Mouse (Mus musculus) lung, embryonic 15.5 days (tissue): Measurements from ENCODE around the gene Retsat. TPM values are rescaled to one million over a fixed set of nuclear protein-coding genes. Genes with fewer than 3 reads are reported as not detected.

Experiments used
- ATAC-seq: fragments of 200-750 bp; cut with Nextera tagmentation; 2 replicates; pipeline ENCODE4 v1.8.0; 2017; ENCODE audit warnings: moderate number of reproducible peaks, borderline replicate concordance; ENCODE audit not compliant: low FRiP score, low TSS enrichment; ENCODE audit errors: extremely low read depth
- H3K27ac ChIP-seq: fragments of 300-500 bp; sonication (generic); 2 replicates; pipeline ENCODE4 v1.5.1; 2015; ENCODE audit warnings: moderate library complexity, mild to moderate bottlenecking, inconsistent platforms
- H3K27me3 ChIP-seq: fragments of 300-500 bp; sonication (generic); 2 replicates; pipeline ENCODE4 v1.6.1; 2015; ENCODE audit warnings: inconsistent platforms
- H3K36me3 ChIP-seq: fragments of 300-500 bp; sonication (generic); 2 replicates; pipeline ENCODE4 v1.6.1; 2015; ENCODE audit warnings: inconsistent platforms
- H3K4me1 ChIP-seq: fragments of 300-500 bp; sonication (generic); 2 replicates; pipeline ENCODE4 v1.6.1; 2015; ENCODE audit warnings: inconsistent platforms
- H3K4me2 ChIP-seq: fragments of 300-500 bp; sonication (generic); 2 replicates; pipeline ENCODE4 v1.6.1; 2015; ENCODE audit warnings: inconsistent platforms, mild to moderate bottlenecking, moderate library complexity
- H3K4me3 ChIP-seq: fragments of 300-500 bp; sonication (generic); 2 replicates; pipeline ENCODE4 v1.5.1; 2015; ENCODE audit warnings: mild to moderate bottlenecking, inconsistent platforms
- H3K9ac ChIP-seq: fragments of 300-500 bp; sonication (generic); 2 replicates; pipeline ENCODE4 v1.6.1; 2015; ENCODE audit warnings: inconsistent platforms
- H3K9me3 ChIP-seq: fragments of 300-500 bp; sonication (generic); 2 replicates; pipeline ENCODE4 v1.6.1; 2016; ENCODE audit warnings: inconsistent platforms
- WGBS: fragments of 180-500 bp; shearing (Covaris S2); methylation state at CpG from one replicate; pipeline ENCODE4 v1.1.7; 2015; 5-methylcytosine and 5-hydroxymethylcytosine counted together
- polyA plus RNA-seq: library from polyadenylated mRNA; unstranded; fragments of >200 nt; fragmentation: Nextera tagmentation; extraction: Ambion mirVana; gene quantifications from 2 replicates; pipeline ENCODE4 v1.2.1, GENCODE M21; 2015

The Retsat gene
- polyA plus RNA-seq, 1 experiment from 2014 or later: 18.8 TPM

- Histone ChIP-seq H3K4me1 (peaks cover 3% of the 10 kb centered on the region), H3K4me2 (no peak overlapping the region), H3K36me3 (peaks cover 55% of the 10 kb centered on the region), H3K4me3 (no peak overlapping the region), H3K27ac (no peak overlapping the region), H3K9ac (no peak overlapping the region), H3K9me3 (no peaks in the 10 kb centered on the region), H3K27me3 (no peaks in the 10 kb centered on the region)
- 90% methylated on average over 14 of the region's 14 CpGs for WGBS
- no peak for ATAC-seq
Measured at GRCm38 (mm10) chr6:72630961-72631360, 32.7 kb downstream of the Retsat start.

- peaks cover 48% of the 10 kb centered on the region for H3K36me3 ChIP-seq
- H3K27me3 ChIP-seq: no peaks in the 10 kb centered on the region
- H3K9ac ChIP-seq: no peak overlapping the region
- peaks cover 10% of the 10 kb centered on the region for H3K4me1 ChIP-seq
- no peak overlapping the region for H3K27ac ChIP-seq
- no peak overlapping the region for H3K4me3 ChIP-seq
- ATAC-seq: no peak
- H3K4me2 ChIP-seq: no peak overlapping the region
- no peaks in the 10 kb centered on the region for H3K9me3 ChIP-seq
- 72% methylated on average over 6 of the region's 6 CpGs for WGBS
Measured at GRCm38 (mm10) chr6:72631700-72632099, 33.4 kb downstream of the Retsat start.

- 58% methylated on average over 10 of the region's 10 CpGs for WGBS
- H3K27ac ChIP-seq: no peak overlapping the region
- no peaks in the 10 kb centered on the region for H3K27me3 ChIP-seq
- H3K36me3 ChIP-seq: peaks cover 32% of the 10 kb centered on the region
- no peak overlapping the region for H3K9ac ChIP-seq
- no peak overlapping the region for H3K4me2 ChIP-seq
- no peak for ATAC-seq
- H3K9me3 ChIP-seq: no peaks in the 10 kb centered on the region
- H3K4me1 ChIP-seq: peaks cover 11% of the 10 kb centered on the region
- H3K4me3 ChIP-seq: no peak overlapping the region
Measured at GRCm38 (mm10) chr6:72634311-72634710, 36.0 kb downstream of the Retsat start.

GRCm38 (mm10) chr6:72635760-72636431 lies 37.6 kb downstream of the Retsat start:
- Histone ChIP-seq H3K9ac (no peak overlapping the region), H3K4me1 (peaks cover 11% of the 10 kb centered on the region), H3K27me3 (no peaks in the 10 kb centered on the region), H3K27ac (no peak overlapping the region), H3K9me3 (no peaks in the 10 kb centered on the region), H3K36me3 (peaks cover 16% of the 10 kb centered on the region), H3K4me3 (no peak overlapping the region), H3K4me2 (no peak overlapping the region)
- ATAC-seq: peak; percentile 64; the same call in 1 of the 2 replicates
- 29% methylated on average over 12 of the region's 12 CpGs for WGBS

- no peak for ATAC-seq
- no peak overlapping the region for H3K27ac ChIP-seq
Measured at GRCm38 (mm10) chr6:72636940-72637339, 38.7 kb downstream of the Retsat start.

GRCm38 (mm10) chr6:72641218-72641954 lies 43.1 kb downstream of the Retsat start:
- ATAC-seq: peak; percentile 41; the same call in 1 of the 2 replicates
- WGBS: 63% methylated on average over 18 of the region's 18 CpGs
- no peaks in the 10 kb centered on the region for H3K27me3 ChIP-seq

More at GRCm38 (mm10) chr6:72636940-72637339, 38.7 kb downstream of the Retsat start:
- no peak overlapping the region for H3K9ac ChIP-seq
- H3K27me3 ChIP-seq: no peaks in the 10 kb centered on the region
- no peak overlapping the region for H3K4me2 ChIP-seq
- WGBS: 86% methylated on average over 3 of the region's 3 CpGs
- no peak overlapping the region for H3K4me3 ChIP-seq
- peaks cover 8% of the 10 kb centered on the region; the same call in 1 of the 2 replicates for H3K36me3 ChIP-seq
- H3K9me3 ChIP-seq: no peaks in the 10 kb centered on the region
- peaks cover 11% of the 10 kb centered on the region for H3K4me1 ChIP-seq

GRCm38 (mm10) chr6:72644576-72644975 lies 46.3 kb downstream of the Retsat start:
- Histone ChIP-seq H3K4me3 (no peak overlapping the region), H3K9ac (no peak overlapping the region), H3K27ac (no peak overlapping the region), H3K36me3 (0 out of 2 replicates have a peak, but pooled peaks cover 9% of the 10 kb centered on the region), H3K4me2 (no peak overlapping the region), H3K9me3 (no peaks in the 10 kb centered on the region), H3K27me3 (no peaks in the 10 kb centered on the region), H3K4me1 (no peaks in the 10 kb centered on the region; the same call in 1 of the 2 replicates)
- WGBS: 74% methylated on average over 4 of the region's 4 CpGs
- no peak for ATAC-seq

More at GRCm38 (mm10) chr6:72641218-72641954, 43.1 kb downstream of the Retsat start:
- Histone ChIP-seq H3K4me2 (no peak overlapping the region), H3K4me3 (no peak overlapping the region), H3K4me1 (0 out of 2 replicates have a peak, but pooled peaks cover 4% of the 10 kb centered on the region), H3K9ac (no peak overlapping the region), H3K36me3 (0 out of 2 replicates have a peak, but pooled peaks cover 2% of the 10 kb centered on the region), H3K9me3 (no peaks in the 10 kb centered on the region), H3K27ac (0 out of 2 replicates have a peak overlapping the region, but pooled peaks have one; percentile 6)

GRCm38 (mm10) chr6:72645364-72645763 lies 47.1 kb downstream of the Retsat start:
- Histone ChIP-seq H3K9ac (no peak overlapping the region), H3K4me2 (no peak overlapping the region), H3K27ac (no peak overlapping the region), H3K27me3 (no peaks in the 10 kb centered on the region), H3K4me1 (peaks cover 4% of the 10 kb centered on the region), H3K4me3 (no peak overlapping the region), H3K9me3 (no peaks in the 10 kb centered on the region), H3K36me3 (0 out of 2 replicates have a peak, but pooled peaks cover 9% of the 10 kb centered on the region)
- ATAC-seq: no peak
- 91% methylated on average over 7 of the region's 7 CpGs for WGBS

- 0 out of 2 replicates have a peak, but pooled peaks cover 9% of the 10 kb centered on the region for H3K36me3 ChIP-seq
- no peaks in the 10 kb centered on the region for H3K9me3 ChIP-seq
- 50% methylated on average over 10 of the region's 10 CpGs for WGBS
- peak; percentile 24; the same call in 1 of the 2 replicates for ATAC-seq
- no peaks in the 10 kb centered on the region for H3K27me3 ChIP-seq
- H3K4me2 ChIP-seq: no peak overlapping the region
- H3K4me1 ChIP-seq: peaks cover 12% of the 10 kb centered on the region
- no peak overlapping the region for H3K9ac ChIP-seq
- H3K4me3 ChIP-seq: no peak overlapping the region
- H3K27ac ChIP-seq: no peak overlapping the region
Measured at GRCm38 (mm10) chr6:72647383-72647820, 49.1 kb downstream of the Retsat start.

- WGBS: 69% methylated on average over 12 of the region's 12 CpGs
- Histone ChIP-seq H3K4me3 (no peak overlapping the region), H3K27ac (no peak overlapping the region), H3K4me2 (no peak overlapping the region), H3K27me3 (no peaks in the 10 kb centered on the region), H3K4me1 (peaks cover 16% of the 10 kb centered on the region), H3K9me3 (no peaks in the 10 kb centered on the region), H3K9ac (no peak overlapping the region), H3K36me3 (0 out of 2 replicates have a peak, but pooled peaks cover 9% of the 10 kb centered on the region)
- ATAC-seq: no peak
Measured at GRCm38 (mm10) chr6:72648002-72648595, 49.8 kb downstream of the Retsat start.

- H3K27me3 ChIP-seq: no peaks in the 10 kb centered on the region
- H3K27ac ChIP-seq: peak overlapping the region; percentile 56
- peak; percentile 28; the same call in 1 of the 2 replicates for ATAC-seq
- H3K4me3 ChIP-seq: no peak overlapping the region
- peaks cover 38% of the 10 kb centered on the region for H3K4me1 ChIP-seq
- 39% methylated on average over 10 of the region's 10 CpGs for WGBS
- H3K4me2 ChIP-seq: peak overlapping the region; percentile 21; the same call in 1 of the 2 replicates
- no peak overlapping the region for H3K9ac ChIP-seq
- H3K36me3 ChIP-seq: 0 out of 2 replicates have a peak, but pooled peaks cover 9% of the 10 kb centered on the region
- no peaks in the 10 kb centered on the region for H3K9me3 ChIP-seq
Measured at GRCm38 (mm10) chr6:72650338-72650851, 52.1 kb downstream of the Retsat start.
